Mouse (Mus musculus) heart, embryonic 11.5 days (tissue): Measurements from ENCODE around the gene Kcnd3. TPM values are rescaled to one million over a fixed set of nuclear protein-coding genes. Genes with fewer than 3 reads are reported as not detected.
A peak's percentile ranks its signal among the peaks of the same experiment; 100 is the strongest.

Source experiments
- ATAC-seq: fragments of 200-750 bp; cut with Nextera tagmentation; replicated peaks from 2 replicates; pipeline ENCODE4 v1.8.0; 2017; ENCODE audit warnings: moderate library complexity; ENCODE audit not compliant: insufficient number of reproducible peaks, low FRiP score, low TSS enrichment
- H3K27ac ChIP-seq: fragments of 300-500 bp; sonication (generic); 2 replicates; pipeline ENCODE4 v1.5.1; 2014; ENCODE audit warnings: mild to moderate bottlenecking, low read depth, low read length
- H3K27me3 ChIP-seq: fragments of 300-500 bp; sonication (generic); 2 replicates; pipeline ENCODE4 v1.6.1; 2014; ENCODE audit warnings: mild to moderate bottlenecking, low read length, mixed read lengths; ENCODE audit not compliant: control insufficient read depth, insufficient read depth
- H3K36me3 ChIP-seq: fragments of 300-500 bp; sonication (generic); 2 replicates; pipeline ENCODE4 v1.6.1; 2014; ENCODE audit warnings: mild to moderate bottlenecking, low read length, moderate library complexity, mixed read lengths; ENCODE audit not compliant: control insufficient read depth, insufficient read depth
- H3K4me1 ChIP-seq: fragments of 300-500 bp; sonication (generic); 2 replicates; pipeline ENCODE4 v1.6.1; 2014; ENCODE audit warnings: low read length; ENCODE audit not compliant: control insufficient read depth, insufficient read depth
- H3K4me2 ChIP-seq: fragments of 300-500 bp; sonication (generic); 2 replicates; pipeline ENCODE4 v1.6.1; 2014; ENCODE audit warnings: mild to moderate bottlenecking, moderate library complexity
- H3K4me3 ChIP-seq: fragments of 300-500 bp; sonication (generic); 2 replicates; pipeline ENCODE4 v1.5.1; 2014; ENCODE audit warnings: low read depth, low read length
- H3K9ac ChIP-seq: fragments of 300-500 bp; sonication (generic); 2 replicates; pipeline ENCODE4 v1.6.1; 2014; ENCODE audit warnings: mild to moderate bottlenecking, low read depth, low read length, moderate library complexity
- H3K9me3 ChIP-seq: fragments of 300-500 bp; sonication (generic); replicated peaks from 2 replicates; pipeline ENCODE4 v1.6.1; 2016; ENCODE audit warnings: low read length; ENCODE audit not compliant: control insufficient read depth
- WGBS: fragments of 180-500 bp; shearing (Covaris S2); extraction: QIAGEN DNeasy Blood & Tissue Kit; methylation state at CpG from one replicate; pipeline ENCODE4 v1.1.7; 2014; ENCODE audit not compliant: insufficient replicate concordance; 5-methylcytosine and 5-hydroxymethylcytosine counted together
- polyA plus RNA-seq: library from polyadenylated mRNA; unstranded; fragments of >200 nt; fragmentation: Nextera tagmentation; extraction: Ambion mirVana; gene quantifications from 2 replicates; pipeline ENCODE4 v1.2.1, GENCODE M21; 2014

Kcnd3 gene
- polyA plus RNA-seq, 1 experiment from 2014 or later, result 0.56 TPM

GRCm38 (mm10) chr3:105616861-105617743 lies 165.0 kb downstream of the Kcnd3 start:
- H3K4me1 ChIP-seq, result no peaks in the 10 kb centered on the region
- no peak for ATAC-seq
- H3K9ac ChIP-seq, result no peak overlapping the region
- H3K27ac ChIP-seq, result no peak overlapping the region
- no peaks in the 10 kb centered on the region for H3K27me3 ChIP-seq
- no peak overlapping the region for H3K4me2 ChIP-seq
- no peak overlapping the region for H3K4me3 ChIP-seq
- WGBS, result 81% methylated on average over 2 of the region's 2 CpGs
- no peaks in the 10 kb centered on the region for H3K9me3 ChIP-seq
- no peaks in the 10 kb centered on the region for H3K36me3 ChIP-seq

GRCm38 (mm10) chr3:105621154-105621553 lies 169.0 kb downstream of the Kcnd3 start:
- no peak overlapping the region for H3K4me3 ChIP-seq

GRCm38 (mm10) chr3:105623137-105623536 lies 171.0 kb downstream of the Kcnd3 start:
- WGBS, result 63% methylated on average over 4 of the region's 4 CpGs
- no peaks in the 10 kb centered on the region for H3K9me3 ChIP-seq
- no peak overlapping the region for H3K4me2 ChIP-seq

More at GRCm38 (mm10) chr3:105621154-105621553, 169.0 kb downstream of the Kcnd3 start:
- Histone ChIP-seq H3K36me3 (no peaks in the 10 kb centered on the region), H3K9ac (no peak overlapping the region), H3K9me3 (no peaks in the 10 kb centered on the region), H3K27ac (no peak overlapping the region), H3K27me3 (no peaks in the 10 kb centered on the region), H3K4me1 (no peaks in the 10 kb centered on the region), H3K4me2 (no peak overlapping the region)
- peak; percentile 39; the same call in 1 of the 2 replicates for ATAC-seq
- 41% methylated on average over 8 of the region's 8 CpGs for WGBS

GRCm38 (mm10) chr3:105625961-105626360 lies 173.8 kb downstream of the Kcnd3 start:
- no peaks in the 10 kb centered on the region for H3K36me3 ChIP-seq
- no peak for ATAC-seq
- H3K4me3 ChIP-seq, result no peak overlapping the region
- WGBS, result 90% methylated on average over 2 of the region's 2 CpGs
- no peak overlapping the region for H3K9ac ChIP-seq
- no peaks in the 10 kb centered on the region for H3K9me3 ChIP-seq
- no peaks in the 10 kb centered on the region for H3K27me3 ChIP-seq
- H3K27ac ChIP-seq, result no peak overlapping the region
- no peak overlapping the region for H3K4me2 ChIP-seq
- no peaks in the 10 kb centered on the region for H3K4me1 ChIP-seq

More at GRCm38 (mm10) chr3:105623137-105623536, 171.0 kb downstream of the Kcnd3 start:
- ATAC-seq, result no peak
- no peak overlapping the region for H3K27ac ChIP-seq
- H3K4me1 ChIP-seq, result no peaks in the 10 kb centered on the region
- no peaks in the 10 kb centered on the region for H3K27me3 ChIP-seq
- no peaks in the 10 kb centered on the region for H3K36me3 ChIP-seq
- H3K4me3 ChIP-seq, result no peak overlapping the region
- no peak overlapping the region for H3K9ac ChIP-seq

GRCm38 (mm10) chr3:105627258-105627657 lies 175.1 kb downstream of the Kcnd3 start:
- no peak overlapping the region for H3K4me3 ChIP-seq
- WGBS, result 70% methylated on average over 6 of the region's 6 CpGs
- H3K4me1 ChIP-seq, result no peaks in the 10 kb centered on the region
- no peaks in the 10 kb centered on the region for H3K36me3 ChIP-seq
- H3K9ac ChIP-seq, result no peak overlapping the region
- ATAC-seq, result no peak
- no peaks in the 10 kb centered on the region for H3K9me3 ChIP-seq
- no peaks in the 10 kb centered on the region for H3K27me3 ChIP-seq
- no peak overlapping the region for H3K4me2 ChIP-seq
- H3K27ac ChIP-seq, result no peak overlapping the region

GRCm38 (mm10) chr3:105632296-105632695 lies 180.2 kb downstream of the Kcnd3 start:
- Histone ChIP-seq H3K36me3 (no peaks in the 10 kb centered on the region), H3K9me3 (no peaks in the 10 kb centered on the region), H3K4me1 (no peaks in the 10 kb centered on the region), H3K27me3 (no peaks in the 10 kb centered on the region), H3K4me2 (no peak overlapping the region), H3K27ac (no peak overlapping the region), H3K9ac (no peak overlapping the region), H3K4me3 (no peak overlapping the region)
- WGBS, result 40% methylated on average over 2 of the region's 2 CpGs
- ATAC-seq, result no peak

- Histone ChIP-seq H3K4me3 (no peak overlapping the region), H3K4me2 (no peak overlapping the region), H3K27me3 (no peaks in the 10 kb centered on the region), H3K36me3 (no peaks in the 10 kb centered on the region), H3K27ac (no peak overlapping the region), H3K4me1 (no peaks in the 10 kb centered on the region), H3K9ac (no peak overlapping the region), H3K9me3 (no peaks in the 10 kb centered on the region)
- no peak for ATAC-seq
- WGBS, result 85% methylated on average over 3 of the region's 3 CpGs
Measured at GRCm38 (mm10) chr3:105633021-105633420, 180.9 kb downstream of the Kcnd3 start.

- no peak for ATAC-seq
- WGBS, result 46% methylated on average over 1 of the region's 1 CpGs
- no peak overlapping the region for H3K4me3 ChIP-seq
Measured at GRCm38 (mm10) chr3:105642186-105642585, 190.1 kb downstream of the Kcnd3 start.

GRCm38 (mm10) chr3:105643566-105643965 lies 191.4 kb downstream of the Kcnd3 start:
- Histone ChIP-seq H3K9ac (no peak overlapping the region), H3K27me3 (no peaks in the 10 kb centered on the region), H3K27ac (no peak overlapping the region), H3K36me3 (no peaks in the 10 kb centered on the region), H3K4me3 (no peak overlapping the region), H3K4me2 (no peak overlapping the region), H3K9me3 (no peaks in the 10 kb centered on the region), H3K4me1 (no peaks in the 10 kb centered on the region; the same call in 1 of the 2 replicates)
- WGBS, result 80% methylated on average over 5 of the region's 5 CpGs
- no peak for ATAC-seq

More at GRCm38 (mm10) chr3:105642186-105642585, 190.1 kb downstream of the Kcnd3 start:
- Histone ChIP-seq H3K36me3 (no peaks in the 10 kb centered on the region), H3K4me2 (no peak overlapping the region), H3K27me3 (no peaks in the 10 kb centered on the region), H3K9me3 (no peaks in the 10 kb centered on the region), H3K27ac (no peak overlapping the region), H3K4me1 (no peaks in the 10 kb centered on the region; the same call in 1 of the 2 replicates), H3K9ac (no peak overlapping the region)
